Mouse (Mus musculus): ENCODE data around the gene Slc25a19. TPM values are rescaled to one million over a fixed set of nuclear protein-coding genes. Genes with fewer than 3 reads are reported as not detected.

The Slc25a19 gene
- total RNA-seq, 4 experiments from 2014 or later = 55.6 to 81.3 (median 64.7) TPM

GRCm38 (mm10) chr11:115600743-115601142 is 27.4 kb downstream of the Slc25a19 start:
- no peak for DNase-seq (ENCODE audit: low spot score in 2 of 2)

- no peak for DNase-seq (ENCODE audit: low spot score in 2 of 2)
Observed at GRCm38 (mm10) chr11:115599722-115600121, 28.4 kb downstream of the Slc25a19 start.

GRCm38 (mm10) chr11:115598309-115598708 is 29.8 kb downstream of the Slc25a19 start:
- DNase-seq (ENCODE audit: low spot score in 2 of 2) = no peak

GRCm38 (mm10) chr11:115595209-115595608 is 32.9 kb downstream of the Slc25a19 start:
- DNase-seq (ENCODE audit: low spot score in 2 of 2) = no peak

- DNase-seq (ENCODE audit: low spot score in 2 of 2) = no peak
Observed at GRCm38 (mm10) chr11:115590526-115591075, 37.5 kb downstream of the Slc25a19 start.

DNA sequence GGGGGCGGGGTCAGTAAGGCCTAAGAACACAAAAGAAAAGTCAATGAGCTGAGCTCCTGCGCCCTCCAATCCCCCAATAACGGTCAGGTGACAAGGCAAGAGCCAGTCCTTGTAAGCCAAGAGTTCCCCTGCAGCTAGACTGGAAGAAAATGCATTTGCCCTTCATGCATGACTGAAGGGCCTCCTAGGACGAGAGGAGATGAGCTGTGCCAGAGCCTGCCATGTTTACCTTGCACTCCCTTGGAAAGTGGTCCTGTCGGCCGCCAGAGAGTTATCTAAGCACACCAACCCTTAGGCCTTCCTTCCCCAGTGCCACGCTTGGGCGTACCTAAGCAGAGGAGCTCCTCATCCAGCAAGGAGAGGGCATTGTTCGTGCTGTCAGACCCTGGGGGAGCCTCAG is 40.1 kb downstream of the Slc25a19 start:
- DNase-seq (ENCODE audit: low spot score in 2 of 2) = no peak

DNA sequence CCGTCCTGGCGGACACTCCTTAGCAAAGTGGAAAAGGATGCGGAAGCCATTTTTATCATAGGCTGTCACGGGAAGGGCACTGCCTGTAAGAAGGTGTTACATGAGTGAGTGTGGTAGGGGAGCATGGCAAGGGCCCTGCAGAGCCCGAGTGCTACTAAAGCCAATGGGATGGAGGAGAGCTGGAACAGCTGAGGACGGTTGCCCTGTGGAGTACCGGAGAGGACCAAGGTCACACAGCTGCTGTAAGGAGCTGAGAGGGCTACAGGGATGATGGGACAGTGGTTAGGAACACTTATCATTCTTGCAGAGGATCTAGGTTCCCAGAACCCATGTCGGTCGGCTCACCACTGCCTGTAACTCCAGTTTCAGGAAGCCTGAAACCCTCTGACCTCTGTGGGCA is 41.7 kb downstream of the Slc25a19 start:
- no peak for DNase-seq (ENCODE audit: low spot score in 2 of 2)

DNA sequence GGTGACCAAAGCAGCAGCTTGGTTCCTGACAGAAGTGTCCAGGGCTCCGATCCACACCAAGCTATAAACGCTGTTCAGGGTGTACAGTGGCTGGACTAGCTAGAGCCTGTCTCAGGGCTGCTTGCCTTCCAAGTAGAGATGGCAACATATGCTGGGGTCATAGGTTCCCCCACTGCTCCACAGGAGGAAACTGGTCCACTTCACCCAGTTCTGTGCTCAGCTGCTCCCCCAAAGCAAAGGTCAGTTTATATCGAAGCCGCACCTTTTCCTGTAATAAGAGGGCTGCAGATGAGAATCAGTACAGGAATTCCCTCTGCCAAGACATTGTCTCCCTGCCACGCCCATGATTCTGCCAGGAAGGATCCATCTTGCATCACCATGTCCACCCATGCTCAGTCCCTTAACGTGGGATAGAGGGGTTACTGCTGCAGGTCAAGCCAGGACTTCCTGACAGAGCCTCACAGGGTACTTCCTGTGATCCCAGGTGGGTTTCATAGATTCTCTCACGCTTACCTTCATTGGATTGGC is 42.5 kb downstream of the Slc25a19 start:
- DNase-seq (ENCODE audit: low spot score in 2 of 2) = no peak

DNA sequence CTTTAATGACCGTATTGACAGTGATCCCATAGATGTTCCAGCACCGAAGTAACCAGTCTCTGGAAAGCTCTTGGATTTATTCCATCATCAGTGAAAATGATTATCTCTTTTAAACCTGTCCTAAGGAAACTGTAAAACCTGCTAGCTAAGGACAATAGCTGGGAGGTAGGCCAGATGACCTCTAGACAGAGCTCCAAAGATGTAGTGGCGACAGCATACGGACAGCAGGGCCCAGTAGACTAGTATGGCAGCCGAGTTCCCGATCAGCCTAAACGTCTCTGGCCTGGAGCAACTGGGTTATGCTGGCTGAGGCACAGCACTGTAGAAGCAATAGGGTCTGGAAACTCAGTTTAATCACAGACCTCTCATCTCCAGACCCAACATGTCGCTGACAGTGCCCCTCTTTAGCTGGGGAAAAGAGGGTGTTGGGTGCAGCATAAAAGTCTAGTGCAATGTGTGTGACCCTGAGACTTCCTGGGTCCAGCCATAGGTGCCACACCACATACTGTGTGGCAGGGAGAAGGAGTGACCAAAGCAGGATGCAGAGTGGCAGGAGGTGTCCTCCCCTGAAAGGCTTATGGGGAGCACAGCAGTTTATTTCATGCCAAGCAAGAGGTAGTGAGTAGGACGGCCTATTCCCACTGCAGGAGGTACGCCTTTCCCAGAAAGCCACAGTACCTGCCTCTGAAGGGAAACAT is 43.6 kb downstream of the Slc25a19 start:
- no peak for DNase-seq (ENCODE audit: low spot score in 2 of 2)

GRCm38 (mm10) chr11:115582913-115583606 is 45.0 kb downstream of the Slc25a19 start:
- no peak for DNase-seq (ENCODE audit: low spot score in 2 of 2)

- DNase-seq (ENCODE audit: low spot score in 2 of 2) = no peak
Observed at GRCm38 (mm10) chr11:115579080-115579479, 49.0 kb downstream of the Slc25a19 start.

- no peak for DNase-seq (ENCODE audit: low spot score in 2 of 2)
Observed at GRCm38 (mm10) chr11:115564961-115565360, 63.1 kb downstream of the Slc25a19 start.

Other genes with a start within 250 kb of the Slc25a19 start
- 10 to 100 TPM; 25.7 to 29.6 (median 25.9) TPM for gene Cdr2l, start 246.4 kb downstream of the Slc25a19 start, total RNA-seq (2022)
- 100 to 1,000 TPM; 100 to 115 (median 105) TPM for gene Mrpl58, start 224.5 kb downstream of the Slc25a19 start, total RNA-seq (2022)
- gene Atp5h, start 208.3 kb downstream of the Slc25a19 start, total RNA-seq (2022) = 100 to 1,000 TPM; 450 to 501 (median 483) TPM
- 10 to 100 TPM; 67.4 to 74.9 (median 71.2) TPM for gene Kctd2, start 208.2 kb downstream of the Slc25a19 start, total RNA-seq (2022)
- gene Trim80, start 187.8 kb downstream of the Slc25a19 start, total RNA-seq (2022) = not detected
- under 1 TPM in 1 of 4 experiments, not detected in 3; 0.21 TPM for gene Slc16a5, start 165.8 kb downstream of the Slc25a19 start, total RNA-seq (2022)
- 10 to 100 TPM in 3 of 4 experiments, 1 to 10 TPM in 1; 10.0 to 16.7 (median 13.0) TPM for gene Armc7, start 152.6 kb downstream of the Slc25a19 start, total RNA-seq (2022)
- 10 to 100 TPM; 58.8 to 68.5 (median 66.3) TPM for gene Nt5c, start 136.4 kb downstream of the Slc25a19 start, total RNA-seq (2022)
- 100 to 1,000 TPM; 109 to 139 (median 124) TPM for gene Jpt1, start 113.9 kb downstream of the Slc25a19 start, total RNA-seq (2022)
- gene Sumo2, start 92.0 kb downstream of the Slc25a19 start, total RNA-seq (2022) = 100 to 1,000 TPM; 285 to 340 (median 310) TPM
- gene Nup85, start 63.9 kb downstream of the Slc25a19 start, total RNA-seq (2022) = 10 to 100 TPM; 47.0 to 64.9 (median 53.1) TPM
- gene Mrps7, start 24.4 kb downstream of the Slc25a19 start, total RNA-seq (2022) = 10 to 100 TPM; 49.1 to 55.3 (median 52.6) TPM
- 100 to 1,000 TPM in 2 of 4 experiments, 10 to 100 TPM in 2; 91.9 to 121 (median 102) TPM for gene Gga3, start 24.2 kb downstream of the Slc25a19 start, total RNA-seq (2022)
- gene Mif4gd, start 15.3 kb downstream of the Slc25a19 start, total RNA-seq (2022) = 10 to 100 TPM; 16.5 to 22.5 (median 17.9) TPM
- 100 to 1,000 TPM; 179 to 220 (median 196) TPM for gene Grb2, start 80.3 kb upstream of the Slc25a19 start, total RNA-seq (2022)
- gene Tmem94, start 137.1 kb upstream of the Slc25a19 start, total RNA-seq (2022) = 10 to 100 TPM; 49.7 to 64.2 (median 52.3) TPM
- 10 to 100 TPM; 17.1 to 21.7 (median 20.0) TPM for gene Caskin2, start 185.3 kb upstream of the Slc25a19 start, total RNA-seq (2022)
- gene Tsen54, start 186.4 kb upstream of the Slc25a19 start, total RNA-seq (2022) = 10 to 100 TPM; 12.5 to 18.7 (median 16.9) TPM
- 1 to 10 TPM; 1.6 to 4.2 (median 2.4) TPM for gene Llgl2, start 195.8 kb upstream of the Slc25a19 start, total RNA-seq (2022)
- gene Myo15b, start 230.1 kb upstream of the Slc25a19 start, total RNA-seq (2022) = 1 to 10 TPM in 1 of 4 experiments, under 1 TPM in 3; 0.11 to 1.2 (median 0.56) TPM

Measured in layer of hippocampus, adult 8-10 months (tissue).